Mouse (Mus musculus) heart, postnatal 25 days (tissue): ENCODE measurements around the gene Pdxdc1. TPM values are rescaled to one million over a fixed set of nuclear protein-coding genes. Genes with fewer than 3 reads are reported as not detected.
"Not testable (repeated sequence)": the region's sequence is repeated elsewhere in the genome, so short reads cannot be mapped to it uniquely, and the experiment has no call there.

ENCODE experiments used
- DNase-seq: peaks from one replicate; pipeline ENCODE4 v3.0.0; 2022; ENCODE audit warnings: low spot score
- intact Hi-C: fragments of 180-260 bp; cut with DNase I; formaldehyde crosslinking; loops from one replicate; pipeline ENCODE4 v1.15.1; 2025
- total RNA-seq, 2 experiments: library from RNA; stranded (reverse); gene quantifications; 2 replicates each; pipeline ENCODE4 v1.2.3; 2021

Gene Pdxdc1
- total RNA-seq, 2 experiments from 2014 or later: 73.2 to 75.2 TPM

- intact Hi-C loops: no loop called here
- no peak for DNase-seq
Observed at GRCm38 (mm10) chr16:13892850-13893249, 10.1 kb downstream of the Pdxdc1 start.

- intact Hi-C loops: no loop called here
Observed at GRCm38 (mm10) chr16:13890449-13890848, 12.5 kb downstream of the Pdxdc1 start.

GRCm38 (mm10) chr16:13883094-13883774 is 19.7 kb downstream of the Pdxdc1 start:
- intact Hi-C loops: no loop called here
- no peak for DNase-seq

More at GRCm38 (mm10) chr16:13890449-13890848, 12.5 kb downstream of the Pdxdc1 start:
- DNase-seq: no peak

GRCm38 (mm10) chr16:13875483-13875882 is 27.4 kb downstream of the Pdxdc1 start:
- intact Hi-C loops: no loop called here
- DNase-seq: no peak

- no peak for DNase-seq
Observed at GRCm38 (mm10) chr16:13867910-13868514, 34.9 kb downstream of the Pdxdc1 start.

GRCm38 (mm10) chr16:13867406-13867805 is 35.5 kb downstream of the Pdxdc1 start:
- intact Hi-C loops, DNase-seq: not testable (repeated sequence)

More at GRCm38 (mm10) chr16:13867910-13868514, 34.9 kb downstream of the Pdxdc1 start:
- intact Hi-C loops: no loop called here

- no peak for DNase-seq
- intact Hi-C loops: no loop called here
Observed at GRCm38 (mm10) chr16:13866616-13867015, 36.3 kb downstream of the Pdxdc1 start.

GRCm38 (mm10) chr16:13866076-13866475 is 36.9 kb downstream of the Pdxdc1 start:
- DNase-seq: no peak
- intact Hi-C loops: no loop called here

GRCm38 (mm10) chr16:13853886-13854285 is 49.0 kb downstream of the Pdxdc1 start:
- intact Hi-C loops: no loop called here
- DNase-seq: no peak

GRCm38 (mm10) chr16:13851446-13851845 is 51.5 kb downstream of the Pdxdc1 start:
- intact Hi-C loops: no loop called here
- DNase-seq: no peak

- DNase-seq: no peak
- intact Hi-C loops: no loop called here
Observed at GRCm38 (mm10) chr16:13848310-13848709, 54.6 kb downstream of the Pdxdc1 start.

GRCm38 (mm10) chr16:13846675-13847074 is 56.3 kb downstream of the Pdxdc1 start:
- intact Hi-C loops: no loop called here
- no peak for DNase-seq

GRCm38 (mm10) chr16:13845031-13845430 is 57.9 kb downstream of the Pdxdc1 start:
- no peak for DNase-seq
- intact Hi-C loops: no loop called here

GRCm38 (mm10) chr16:13840956-13841355 is 62.0 kb downstream of the Pdxdc1 start:
- intact Hi-C loops: no loop called here
- no peak for DNase-seq

- intact Hi-C loops: no loop called here
- DNase-seq: no peak
Observed at GRCm38 (mm10) chr16:13840056-13840455, 62.9 kb downstream of the Pdxdc1 start.

GRCm38 (mm10) chr16:13834382-13834781 is 68.5 kb downstream of the Pdxdc1 start:
- no peak for DNase-seq
- intact Hi-C loops: no loop called here

GRCm38 (mm10) chr16:13831606-13832005 is 71.3 kb downstream of the Pdxdc1 start:
- intact Hi-C loops: no loop called here
- DNase-seq: no peak

GRCm38 (mm10) chr16:13830444-13830843 is 72.5 kb downstream of the Pdxdc1 start:
- no peak for DNase-seq
- intact Hi-C loops: no loop called here

GRCm38 (mm10) chr16:13826511-13826910 is 76.4 kb downstream of the Pdxdc1 start:
- DNase-seq: no peak
- intact Hi-C loops: no loop called here

- DNase-seq: no peak
- intact Hi-C loops: no loop called here
Observed at GRCm38 (mm10) chr16:13825781-13826490, 77.0 kb downstream of the Pdxdc1 start.

- no peak for DNase-seq
- intact Hi-C loops: loop anchor here (5.0 kb wide), 1 partner anchor 342 kb away; the partner anchor contains the start of genes Marf1 and Nde1
Observed at GRCm38 (mm10) chr16:13820771-13821170, 82.2 kb downstream of the Pdxdc1 start.
